Mouse (Mus musculus) kidney, adult 2 months (tissue): Measurements from ENCODE around the gene Tmem104.

ENCODE experiments used
- CTCF ChIP-seq: fragments of 200-500 bp; conservative IDR thresholded peaks from 2 replicates; pipeline ENCODE4 v1.5.1; 2011; ENCODE audit warnings: low read depth, mild to moderate bottlenecking, control low read depth, low read length, moderate library complexity, mixed read lengths; ENCODE audit not compliant: insufficient read depth, insufficient read length
- POLR2A ChIP-seq: fragments of 200-500 bp; IDR thresholded peaks from one replicate; pipeline ENCODE4 v1.6.1; 2011; ENCODE audit warnings: low read depth, low read length, control low read depth

- no peak for TF ChIP-seq POLR2A
- TF ChIP-seq CTCF = no peak
Observed at GRCm38 (mm10) chr11:115236570-115236969, 49.3 kb downstream of the Tmem104 start.
